Mouse (Mus musculus): Measurements from ENCODE around the gene Defb21. TPM values are rescaled to one million over a fixed set of nuclear protein-coding genes. Genes with fewer than 3 reads are reported as not detected.
A peak's percentile ranks its signal among the peaks of the same experiment; 100 is the strongest.

The Defb21 gene
- polyA plus RNA-seq, 1 experiment, result not detected

DNA sequence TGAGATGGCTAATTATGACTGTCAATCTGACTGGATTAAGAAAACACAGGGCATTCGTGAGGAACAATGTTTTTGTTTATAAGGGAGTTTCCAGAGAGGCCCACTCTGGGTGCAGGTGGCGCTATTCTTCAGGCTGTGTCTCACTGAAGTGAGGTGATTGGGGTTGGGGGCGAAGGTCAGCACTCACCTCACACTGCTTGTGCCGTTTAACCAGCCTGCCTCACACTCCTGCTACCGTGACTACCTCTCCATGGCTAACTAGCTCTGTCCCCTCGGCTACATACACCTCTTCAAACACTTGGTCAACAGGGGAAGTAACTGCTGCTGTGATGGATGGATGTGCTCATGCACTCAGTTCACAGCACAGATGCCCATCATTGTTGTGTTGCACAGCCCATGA is 16.5 kb downstream of the Defb21 start:
- WGBS, result 51% methylated on average over 6 of the region's 6 CpGs
- no peak overlapping the region for H3K4me3 ChIP-seq (ENCODE audit: insufficient read depth, low read depth, low read length)
- no peaks in the 10 kb centered on the region for H3K4me1 ChIP-seq (ENCODE audit: control insufficient read depth, insufficient read depth, low read length)
- TF ChIP-seq POLR2A (IDR thresholded peaks at IDR 0.05; ENCODE audit: insufficient read depth, low read depth, low read length) (no peak), CTCF (IDR thresholded peaks at IDR 0.05; ENCODE audit: insufficient read depth, low read depth, low read length) (no peak)
- no peak overlapping the region for H3K27ac ChIP-seq (ENCODE audit: insufficient read depth, low read depth, low read length)

DNA sequence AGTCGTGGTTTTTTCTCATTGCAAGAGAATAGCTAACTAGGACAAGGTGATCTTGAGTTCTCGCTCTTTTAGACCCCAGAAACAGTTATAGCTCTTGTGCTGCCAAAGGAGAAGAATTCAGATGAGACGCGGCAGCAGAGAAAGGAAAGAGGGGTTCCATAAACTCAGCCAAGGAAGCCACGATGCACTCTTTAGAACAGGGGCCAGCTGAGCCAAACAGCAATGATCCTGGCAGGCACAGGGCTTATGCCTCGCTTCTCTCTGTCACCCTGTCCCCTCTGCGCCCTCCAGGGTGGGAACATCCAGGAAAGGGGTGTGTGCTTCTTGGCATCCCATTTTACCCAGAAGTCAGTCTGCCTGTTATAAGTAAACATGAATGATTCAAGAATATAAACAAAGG is 26.8 kb downstream of the Defb21 start, which contains the start of gene Defb45:
Gene Defb45 (minus strand): TSS at position 101 of the 400 bp plus-strand sequence.
- H3K4me3 ChIP-seq (ENCODE audit: insufficient read depth, low read depth, low read length), result no peak within 1 kb of the TSS
- no peaks in the 10 kb centered on the region for H3K4me1 ChIP-seq (ENCODE audit: control insufficient read depth, insufficient read depth, low read length)
- TF ChIP-seq CTCF (IDR thresholded peaks at IDR 0.05; ENCODE audit: insufficient read depth, low read depth, low read length) (no peak), POLR2A (IDR thresholded peaks at IDR 0.05; ENCODE audit: insufficient read depth, low read depth, low read length) (no peak)
- WGBS, result 56% methylated on average over 7 of the region's 7 CpGs
- no peak within 1 kb of the TSS for H3K27ac ChIP-seq (ENCODE audit: insufficient read depth, low read depth, low read length)

DNA sequence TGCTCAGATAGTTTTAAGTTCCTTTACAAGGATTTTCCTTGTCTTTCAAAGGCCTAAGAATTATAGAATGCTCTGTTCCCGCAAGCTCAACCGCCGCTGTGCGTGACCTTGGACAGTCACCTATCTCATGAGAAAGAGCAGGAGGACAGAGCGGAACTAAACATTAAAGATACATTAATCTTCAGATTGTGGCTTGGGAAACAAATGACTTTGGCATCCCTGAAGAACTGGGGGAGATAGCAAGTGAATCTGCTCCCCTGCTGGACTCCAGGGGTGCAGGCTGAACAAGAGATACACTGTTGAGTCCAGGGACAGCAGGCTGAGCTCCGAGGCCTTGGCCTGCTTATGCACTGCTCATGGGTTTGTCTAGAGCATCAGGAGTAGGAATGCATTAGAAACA is 27.5 kb downstream of the Defb21 start:
- Histone ChIP-seq H3K4me1 (ENCODE audit: control insufficient read depth, insufficient read depth, low read length) (no peaks in the 10 kb centered on the region), H3K4me3 (ENCODE audit: insufficient read depth, low read depth, low read length) (no peak overlapping the region), H3K27ac (ENCODE audit: insufficient read depth, low read depth, low read length) (no peak overlapping the region)
- TF ChIP-seq POLR2A (IDR thresholded peaks at IDR 0.05; ENCODE audit: insufficient read depth, low read depth, low read length) (no peak), CTCF (IDR thresholded peaks at IDR 0.05; ENCODE audit: insufficient read depth, low read depth, low read length) (no peak)
- WGBS, result 91% methylated on average over 6 of the region's 6 CpGs

DNA sequence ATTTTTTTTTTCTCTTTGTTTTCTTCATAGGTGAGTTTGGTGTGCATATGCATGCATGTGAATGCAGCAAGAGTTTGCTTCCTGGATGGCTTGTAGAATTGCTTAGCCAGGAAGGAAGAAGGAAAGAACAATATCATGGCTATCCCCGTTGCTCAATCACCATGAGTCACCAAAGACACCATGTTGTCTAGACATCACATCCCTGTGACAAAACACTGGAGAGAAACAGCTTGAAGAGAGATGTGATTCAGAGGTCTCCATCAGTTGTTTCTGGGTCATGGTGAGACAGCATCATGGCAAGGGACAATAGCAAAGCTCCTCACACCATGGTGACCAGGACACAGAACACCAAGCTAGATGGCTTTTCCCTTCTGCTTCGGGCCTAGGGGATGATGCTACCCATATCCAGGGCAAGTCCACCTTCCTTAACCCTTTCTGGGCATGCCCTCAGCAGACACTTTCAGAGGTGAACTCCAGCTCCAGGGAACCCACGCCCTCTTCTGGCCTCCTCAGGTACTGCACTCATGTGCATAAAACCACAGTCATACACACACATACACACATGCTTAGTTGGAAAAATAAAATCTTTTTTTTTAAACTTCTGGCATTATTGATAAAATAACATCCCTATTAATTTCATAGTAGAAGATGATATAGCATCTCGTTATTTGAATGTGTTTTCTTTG is 28.9 kb downstream of the Defb21 start:
- Histone ChIP-seq H3K4me1 (ENCODE audit: control insufficient read depth, insufficient read depth, low read length) (no peaks in the 10 kb centered on the region), H3K27ac (ENCODE audit: insufficient read depth, low read depth, low read length) (no peak overlapping the region), H3K4me3 (ENCODE audit: insufficient read depth, low read depth, low read length) (no peak overlapping the region)
- TF ChIP-seq POLR2A (IDR thresholded peaks at IDR 0.05; ENCODE audit: insufficient read depth, low read depth, low read length) (no peak), CTCF (IDR thresholded peaks at IDR 0.05; ENCODE audit: insufficient read depth, low read depth, low read length) (0 out of 2 replicates have a peak, but pooled peaks have one; percentile 19)
- 78% methylated on average over 4 of the region's 4 CpGs for WGBS

DNA sequence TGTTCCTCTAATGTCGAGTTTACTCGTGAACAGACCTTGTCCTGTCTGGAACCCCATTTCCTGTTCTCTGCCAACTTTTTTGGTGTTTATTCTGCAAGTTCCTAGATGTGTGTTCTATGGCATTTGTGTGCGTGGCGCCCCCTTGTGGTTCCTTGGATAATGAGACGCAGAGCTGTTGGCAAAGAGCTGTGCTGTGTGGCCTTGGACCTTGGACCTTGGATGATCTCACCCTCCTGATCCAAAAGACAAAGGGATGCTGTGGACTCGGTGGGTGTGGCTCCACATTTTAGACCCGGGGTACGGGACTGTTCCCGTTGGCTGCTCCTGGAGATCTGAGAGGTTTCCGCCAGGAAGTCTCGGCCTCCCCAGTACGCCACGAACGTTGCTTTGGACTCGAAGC is 31.5 kb downstream of the Defb21 start, which contains the start of gene Defb36:
Gene Defb36 (plus strand): TSS at position 271 of the 400 bp plus-strand sequence.
- Histone ChIP-seq H3K4me3 (ENCODE audit: insufficient read depth, low read depth, low read length) (no peak within 1 kb of the TSS), H3K27ac (ENCODE audit: insufficient read depth, low read depth, low read length) (no peak within 1 kb of the TSS), H3K4me1 (ENCODE audit: control insufficient read depth, insufficient read depth, low read length) (no peaks in the 10 kb centered on the region)
- 81% methylated on average over 15 of the region's 15 CpGs for WGBS
- TF ChIP-seq CTCF (IDR thresholded peaks at IDR 0.05; ENCODE audit: insufficient read depth, low read depth, low read length) (0 out of 2 replicates have a peak, but pooled peaks have one; percentile 26), POLR2A (IDR thresholded peaks at IDR 0.05; ENCODE audit: insufficient read depth, low read depth, low read length) (no peak)

DNA sequence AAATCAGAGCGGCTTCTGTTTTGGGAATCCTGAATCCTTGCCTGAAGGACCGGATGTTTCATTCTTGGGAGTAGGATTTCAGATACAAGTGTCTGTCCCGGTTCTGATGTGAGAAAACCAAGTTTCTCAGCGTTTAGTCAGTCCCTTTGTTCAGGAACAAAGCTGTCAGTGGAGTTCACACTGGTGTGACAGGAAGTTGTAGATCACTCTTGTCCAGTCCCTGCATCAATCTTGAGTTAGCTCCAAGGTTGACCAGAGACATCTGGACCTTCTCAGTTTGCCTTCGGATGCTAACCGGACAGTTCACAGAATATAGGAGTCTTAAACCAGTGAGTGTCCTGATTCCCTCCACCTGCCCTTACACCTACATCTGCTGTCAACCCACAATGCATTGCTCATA is 35.2 kb downstream of the Defb21 start:
- no peaks in the 10 kb centered on the region for H3K4me1 ChIP-seq (ENCODE audit: control insufficient read depth, insufficient read depth, low read length)
- no peak overlapping the region for H3K27ac ChIP-seq (ENCODE audit: insufficient read depth, low read depth, low read length)
- TF ChIP-seq CTCF (IDR thresholded peaks at IDR 0.05; ENCODE audit: insufficient read depth, low read depth, low read length), result no peak
- no peak for TF ChIP-seq POLR2A (IDR thresholded peaks at IDR 0.05; ENCODE audit: insufficient read depth, low read depth, low read length)
- WGBS, result 78% methylated on average over 6 of the region's 6 CpGs
- H3K4me3 ChIP-seq (ENCODE audit: insufficient read depth, low read depth, low read length), result no peak overlapping the region

DNA sequence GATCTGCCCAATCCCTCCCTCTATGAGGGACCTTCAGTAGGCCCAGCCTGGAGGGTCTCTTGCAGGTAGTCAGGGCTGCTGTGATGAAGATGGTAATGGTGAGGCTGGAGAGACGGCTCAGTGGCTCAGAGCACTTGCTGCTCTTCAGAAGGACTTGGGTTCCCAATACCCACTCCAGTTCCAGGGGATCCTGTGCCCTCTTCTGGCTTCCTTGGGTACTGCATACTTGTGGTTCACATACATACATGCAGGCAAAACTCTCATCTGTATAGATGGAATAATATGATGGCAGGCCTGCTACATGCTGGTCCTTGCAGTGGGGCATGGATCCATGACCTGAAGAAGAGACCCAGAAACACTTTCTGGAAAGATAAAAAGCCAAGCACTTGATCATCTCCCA is 36.2 kb downstream of the Defb21 start:
- no peak overlapping the region for H3K4me3 ChIP-seq (ENCODE audit: insufficient read depth, low read depth, low read length)
- H3K27ac ChIP-seq (ENCODE audit: insufficient read depth, low read depth, low read length), result no peak overlapping the region
- 91% methylated on average over 1 of the region's 1 CpGs for WGBS
- TF ChIP-seq CTCF (IDR thresholded peaks at IDR 0.05; ENCODE audit: insufficient read depth, low read depth, low read length) (no peak), POLR2A (IDR thresholded peaks at IDR 0.05; ENCODE audit: insufficient read depth, low read depth, low read length) (no peak)
- H3K4me1 ChIP-seq (ENCODE audit: control insufficient read depth, insufficient read depth, low read length), result no peaks in the 10 kb centered on the region

DNA sequence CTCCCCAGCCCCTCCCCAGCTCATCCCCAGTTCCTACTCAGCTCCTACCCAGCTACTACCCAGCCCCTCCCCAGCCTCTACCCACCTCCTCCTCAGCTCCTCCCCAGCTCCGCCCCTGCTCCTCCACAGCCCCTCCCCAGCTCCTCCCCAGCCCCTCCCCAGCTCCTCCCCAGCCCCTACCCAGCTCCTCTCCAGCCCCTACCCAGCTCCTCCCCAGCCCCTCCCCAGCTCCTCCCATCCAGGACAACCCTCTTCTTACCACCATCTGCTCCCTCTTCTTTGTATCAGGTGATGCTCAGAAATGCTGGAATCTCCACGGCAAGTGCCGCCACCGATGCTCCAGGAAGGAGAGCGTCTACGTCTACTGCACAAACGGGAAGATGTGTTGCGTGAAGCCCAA is 39.6 kb downstream of the Defb21 start:
- TF ChIP-seq CTCF (IDR thresholded peaks at IDR 0.05; ENCODE audit: insufficient read depth, low read depth, low read length) (no peak), POLR2A (IDR thresholded peaks at IDR 0.05; ENCODE audit: insufficient read depth, low read depth, low read length) (no peak)
- 43% methylated on average over 7 of the region's 8 CpGs for WGBS
- no peak overlapping the region for H3K4me3 ChIP-seq (ENCODE audit: insufficient read depth, low read depth, low read length)
- no peak overlapping the region for H3K27ac ChIP-seq (ENCODE audit: insufficient read depth, low read depth, low read length)
- H3K4me1 ChIP-seq (ENCODE audit: control insufficient read depth, insufficient read depth, low read length), result no peaks in the 10 kb centered on the region

DNA sequence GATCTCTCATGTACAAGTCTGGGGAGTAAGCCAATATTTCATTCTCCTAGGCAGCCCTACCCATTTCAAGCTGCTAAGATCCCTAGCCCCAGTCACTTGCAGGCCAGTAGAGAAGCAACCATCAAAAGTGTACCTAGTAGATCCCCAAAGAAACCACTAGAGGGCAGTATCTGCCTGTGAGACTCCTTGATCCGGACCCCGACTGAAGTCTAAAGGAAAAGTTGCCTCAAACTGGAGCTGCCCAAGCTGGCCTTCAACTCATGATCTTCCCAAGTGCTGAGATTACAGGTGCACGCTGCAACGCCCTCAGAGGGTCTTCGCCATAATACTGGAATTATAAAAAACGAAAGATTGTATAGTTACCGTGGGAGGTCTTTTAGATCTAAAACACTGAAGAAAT is 43.0 kb downstream of the Defb21 start:
- TF ChIP-seq POLR2A (IDR thresholded peaks at IDR 0.05; ENCODE audit: insufficient read depth, low read depth, low read length), result no peak
- TF ChIP-seq CTCF (IDR thresholded peaks at IDR 0.05; ENCODE audit: insufficient read depth, low read depth, low read length), result peak; percentile 38; the same call in 1 of the 2 replicates
- H3K4me3 ChIP-seq (ENCODE audit: insufficient read depth, low read depth, low read length), result no peak overlapping the region
- no peak overlapping the region for H3K27ac ChIP-seq (ENCODE audit: insufficient read depth, low read depth, low read length)
- H3K4me1 ChIP-seq (ENCODE audit: control insufficient read depth, insufficient read depth, low read length), result no peaks in the 10 kb centered on the region
- WGBS, result 12% methylated on average over 7 of the region's 7 CpGs
